Mouse (Mus musculus): ENCODE data around the gene Rhoj.

DNA sequence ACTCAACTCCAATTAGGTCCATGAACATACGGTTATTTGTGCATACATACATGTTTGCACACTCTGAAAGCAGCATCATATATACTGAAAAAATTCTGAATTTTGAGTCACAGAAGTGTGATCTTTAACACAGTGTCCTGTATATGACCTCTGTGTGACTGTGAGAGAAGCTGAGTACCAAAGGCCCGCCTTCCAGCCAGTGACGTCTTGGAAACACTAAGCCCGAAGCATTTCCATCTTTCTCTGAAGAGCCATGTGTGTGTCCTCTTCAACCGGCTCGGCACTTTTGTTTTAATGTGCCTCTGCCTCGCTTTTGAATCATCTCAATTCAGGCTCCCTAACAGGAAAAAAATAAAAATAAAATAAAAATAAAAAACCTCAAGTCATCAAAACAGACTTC lies 43.7 kb downstream of the Rhoj start:
- TF ChIP-seq CTCF (IDR thresholded peaks at IDR 0.05; ENCODE audit: insufficient read depth, low read depth, low read length) (no peak), POLR2A (IDR thresholded peaks at IDR 0.05; ENCODE audit: insufficient read depth, low read depth, low read length) (no peak)
